Mouse (Mus musculus): ENCODE measurements around the gene Ostm1. TPM values are rescaled to one million over a fixed set of nuclear protein-coding genes. Genes with fewer than 3 reads are reported as not detected.

Gene Ostm1
- polyA plus RNA-seq, 1 experiment from 2014 or later, result 13.8 TPM

DNA sequence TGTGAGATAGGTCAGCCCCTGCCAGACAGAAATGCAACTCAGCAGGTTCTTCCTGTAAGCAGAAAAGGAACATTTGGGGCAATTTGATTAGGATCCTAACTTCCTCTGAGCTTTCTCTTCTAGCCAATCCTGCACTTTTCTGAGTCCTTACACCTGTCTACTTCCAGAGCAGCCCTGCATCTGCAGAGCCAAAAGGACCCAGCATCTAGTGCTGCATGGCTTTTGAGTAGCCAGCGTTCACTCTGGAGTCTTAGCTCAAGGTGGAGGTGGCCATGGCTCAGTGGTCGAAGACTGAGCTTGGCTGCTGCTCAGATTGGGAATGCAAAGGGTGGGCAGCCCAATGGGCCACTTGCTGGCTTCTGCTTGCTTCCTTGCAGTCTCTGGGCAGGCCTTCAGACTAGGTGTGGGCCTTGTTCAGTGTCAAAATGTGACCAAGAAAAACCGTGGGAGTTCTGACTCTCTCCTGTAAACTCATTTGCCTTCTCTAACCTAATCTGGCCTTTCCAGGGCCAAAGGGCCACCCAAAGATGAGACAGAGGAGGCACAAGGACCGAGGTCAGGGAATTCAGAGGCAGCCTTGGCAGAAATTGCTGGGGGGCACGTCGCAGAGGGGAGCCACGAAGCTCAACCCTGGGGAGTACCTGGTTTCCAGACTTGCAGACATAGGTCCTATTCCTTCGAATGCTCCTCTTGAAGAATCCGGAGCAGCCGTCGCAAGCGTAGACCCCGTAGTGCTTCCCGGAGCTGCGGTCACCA, 5.9 kb upstream of the Ostm1 start:
- H3K4me1 ChIP-seq, result peaks cover 18% of the 10 kb centered on the region
- peaks cover 99% of the 10 kb centered on the region for H3K27me3 ChIP-seq
- no peak for ATAC-seq (ENCODE audit: borderline replicate concordance, extremely low read depth, low FRiP score, low TSS enrichment)
- no peak overlapping the region for H3K27ac ChIP-seq
- no peak overlapping the region for H3K9ac ChIP-seq
- 3% methylated on average over 15 of the region's 15 CpGs for whole genome bisulfite sequencing
- H3K9me3 ChIP-seq, result no peaks in the 10 kb centered on the region
- no peak overlapping the region for H3K4me3 ChIP-seq
- no peak overlapping the region for H3K4me2 ChIP-seq
- H3K36me3 ChIP-seq, result no peaks in the 10 kb centered on the region

DNA sequence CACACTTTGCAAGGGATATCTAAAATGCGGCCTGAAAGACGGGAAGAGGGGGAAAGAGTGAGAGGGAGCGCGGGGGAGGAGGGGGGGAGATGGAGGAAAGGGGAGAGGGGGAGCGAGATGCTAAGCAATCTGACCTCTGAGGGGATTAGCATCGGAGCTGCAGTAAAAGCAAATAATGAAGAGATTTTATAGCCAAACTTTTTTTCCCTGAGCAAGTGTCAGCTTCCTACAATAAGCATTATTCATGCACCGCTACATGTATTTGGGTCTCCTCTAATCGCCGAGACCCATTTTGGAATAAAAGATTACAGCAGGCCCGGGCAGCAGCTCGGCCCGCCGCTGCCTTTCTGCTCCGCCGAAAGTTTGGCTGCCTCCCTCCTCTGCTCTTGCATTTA, 5.3 kb upstream of the Ostm1 start:
- Histone ChIP-seq H3K36me3 (no peaks in the 10 kb centered on the region), H3K9me3 (no peaks in the 10 kb centered on the region), H3K9ac (no peak overlapping the region), H3K27me3 (peaks cover 99% of the 10 kb centered on the region), H3K4me1 (peaks cover 22% of the 10 kb centered on the region), H3K4me3 (no peak overlapping the region), H3K27ac (no peak overlapping the region), H3K4me2 (no peak overlapping the region)
- no peak for ATAC-seq (ENCODE audit: borderline replicate concordance, extremely low read depth, low FRiP score, low TSS enrichment)
- WGBS, result 3% methylated on average over 15 of the region's 15 CpGs

DNA sequence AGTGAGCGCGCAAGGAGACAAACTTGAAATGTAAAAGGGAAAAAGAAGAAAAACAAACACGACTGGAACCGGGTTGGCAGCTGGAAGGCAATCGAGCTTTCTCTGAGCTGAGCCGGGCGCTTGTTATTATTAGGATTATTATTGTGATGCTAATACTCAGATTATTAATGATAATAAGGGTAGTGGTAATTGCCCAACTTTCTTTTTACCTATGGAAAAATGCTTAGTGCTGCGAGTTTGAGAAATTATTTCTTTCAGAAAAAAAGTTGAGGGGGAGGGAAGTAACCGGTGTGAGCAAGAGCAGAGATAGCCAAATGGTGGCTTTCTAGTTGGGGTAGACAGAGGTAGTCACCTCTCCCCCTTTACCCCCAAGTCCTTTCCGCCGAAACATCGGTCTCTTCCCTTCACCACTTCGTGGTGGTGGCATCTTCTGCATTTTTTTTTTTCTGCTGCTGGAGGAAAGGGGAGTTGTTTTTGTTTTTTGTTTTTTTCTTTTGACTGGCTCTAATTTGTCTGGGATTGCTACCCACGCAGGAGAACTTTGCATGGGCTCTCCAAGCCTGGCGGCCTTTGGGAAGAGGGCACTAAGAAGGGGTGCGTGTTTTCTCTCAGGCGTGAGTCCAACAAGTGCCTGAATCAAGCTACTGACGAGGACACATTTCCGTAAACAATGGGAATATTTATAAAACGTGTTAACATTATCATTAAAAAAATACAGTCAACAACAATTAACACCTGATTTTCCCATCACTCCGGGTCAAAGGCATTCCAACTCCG, 4.7 kb upstream of the Ostm1 start:
- H3K9ac ChIP-seq, result no peak overlapping the region
- H3K4me3 ChIP-seq, result peak overlapping the region; percentile 1; the same call in 1 of the 2 replicates
- H3K9me3 ChIP-seq, result no peaks in the 10 kb centered on the region
- under 1% methylated on average over 22 of the region's 22 CpGs for WGBS
- no peaks in the 10 kb centered on the region for H3K36me3 ChIP-seq
- H3K27me3 ChIP-seq, result peaks cover 99% of the 10 kb centered on the region
- H3K4me2 ChIP-seq, result no peak overlapping the region
- H3K27ac ChIP-seq, result no peak overlapping the region
- ATAC-seq (ENCODE audit: borderline replicate concordance, extremely low read depth, low FRiP score, low TSS enrichment), result no peak
- peaks cover 28% of the 10 kb centered on the region for H3K4me1 ChIP-seq

DNA sequence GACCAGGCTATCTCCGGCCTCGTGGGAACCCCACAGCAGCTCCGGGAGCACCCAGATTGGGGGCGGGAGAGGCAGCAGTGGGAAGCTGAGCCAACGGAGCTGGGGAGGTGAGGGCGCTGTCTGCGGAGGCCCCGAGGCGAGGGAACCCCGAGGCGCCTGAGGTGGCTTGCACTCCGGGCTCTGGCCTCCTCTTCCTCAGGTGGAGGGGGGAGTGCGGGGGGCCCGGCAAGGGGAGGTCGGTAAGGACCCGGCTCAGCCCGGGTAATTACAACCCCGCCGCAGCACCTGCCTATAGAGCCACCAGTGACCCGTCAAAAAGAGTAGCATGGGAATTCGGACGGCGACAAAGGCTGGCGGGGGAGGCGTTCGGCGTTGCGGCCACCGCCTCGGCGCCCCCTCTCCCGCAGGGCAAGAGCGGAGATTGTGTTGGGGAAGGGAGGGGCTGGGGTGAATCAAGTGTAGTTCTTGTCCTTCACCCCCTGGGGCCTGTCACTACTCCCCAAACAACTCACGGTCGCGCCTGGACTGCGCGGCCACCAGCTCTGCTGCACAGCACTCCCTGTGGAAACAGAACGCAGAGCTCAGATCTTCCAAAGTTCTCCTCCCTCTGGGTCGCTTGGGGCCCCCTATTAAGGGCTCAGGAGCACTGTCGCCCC, 4.0 kb upstream of the Ostm1 start:
- no peak for ATAC-seq (ENCODE audit: borderline replicate concordance, extremely low read depth, low FRiP score, low TSS enrichment)
- Histone ChIP-seq H3K27me3 (peaks cover 99% of the 10 kb centered on the region), H3K9ac (no peak overlapping the region), H3K4me1 (peaks cover 35% of the 10 kb centered on the region), H3K4me2 (peak overlapping the region; percentile 3; the same call in 1 of the 2 replicates), H3K4me3 (peak overlapping the region; percentile 1; the same call in 1 of the 2 replicates), H3K9me3 (no peaks in the 10 kb centered on the region), H3K27ac (no peak overlapping the region), H3K36me3 (no peaks in the 10 kb centered on the region)
- under 1% methylated on average over 39 of the region's 41 CpGs for whole genome bisulfite sequencing

DNA sequence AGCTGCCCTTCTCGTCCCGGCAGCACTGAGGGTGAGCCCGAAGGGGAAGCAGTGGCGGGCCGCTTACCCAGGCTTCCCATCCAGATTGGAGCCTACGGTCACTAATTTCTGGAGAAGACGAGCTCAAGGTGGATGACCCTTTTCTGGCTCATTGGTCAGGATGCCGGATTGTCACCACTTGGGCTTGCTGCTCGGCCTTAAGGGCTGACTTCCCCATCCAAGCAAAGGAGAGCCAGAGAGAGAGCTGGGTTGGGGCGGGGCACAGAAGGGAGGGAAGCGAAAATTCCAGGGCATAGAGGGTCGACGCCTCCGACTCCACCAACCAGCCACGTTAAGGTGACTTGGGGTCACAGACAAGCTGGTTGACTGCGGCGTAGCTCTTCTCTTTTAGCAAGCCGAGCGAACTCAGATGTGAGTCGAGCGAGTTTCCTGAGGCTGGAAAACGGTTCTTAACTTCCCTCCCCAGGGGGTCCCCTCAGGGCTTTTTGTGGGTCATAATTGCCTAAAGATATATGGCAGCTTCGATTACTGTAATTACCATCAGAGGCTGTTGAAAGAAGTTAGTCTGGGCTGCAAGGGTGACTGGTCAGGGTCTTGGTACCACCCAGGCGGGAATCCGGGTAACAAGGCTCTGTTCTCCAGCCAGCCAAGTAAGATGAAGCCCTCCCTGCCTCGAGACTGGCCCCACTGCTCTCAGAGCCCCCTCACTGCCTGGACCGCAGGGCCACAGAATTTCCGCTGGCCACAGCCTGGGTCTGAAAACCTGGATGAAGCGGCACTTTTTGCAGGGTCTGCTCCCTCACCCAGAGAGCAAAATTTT, 3.3 kb upstream of the Ostm1 start:
- peaks cover 36% of the 10 kb centered on the region for H3K4me1 ChIP-seq
- H3K27ac ChIP-seq, result no peak overlapping the region
- H3K27me3 ChIP-seq, result peaks cover 99% of the 10 kb centered on the region
- peak overlapping the region; percentile 3; the same call in 1 of the 2 replicates for H3K4me2 ChIP-seq
- H3K36me3 ChIP-seq, result no peaks in the 10 kb centered on the region
- H3K9me3 ChIP-seq, result no peaks in the 10 kb centered on the region
- no peak overlapping the region for H3K9ac ChIP-seq
- no peak for ATAC-seq (ENCODE audit: borderline replicate concordance, extremely low read depth, low FRiP score, low TSS enrichment)
- H3K4me3 ChIP-seq, result no peak overlapping the region
- under 1% methylated on average over 28 of the region's 29 CpGs for WGBS

DNA sequence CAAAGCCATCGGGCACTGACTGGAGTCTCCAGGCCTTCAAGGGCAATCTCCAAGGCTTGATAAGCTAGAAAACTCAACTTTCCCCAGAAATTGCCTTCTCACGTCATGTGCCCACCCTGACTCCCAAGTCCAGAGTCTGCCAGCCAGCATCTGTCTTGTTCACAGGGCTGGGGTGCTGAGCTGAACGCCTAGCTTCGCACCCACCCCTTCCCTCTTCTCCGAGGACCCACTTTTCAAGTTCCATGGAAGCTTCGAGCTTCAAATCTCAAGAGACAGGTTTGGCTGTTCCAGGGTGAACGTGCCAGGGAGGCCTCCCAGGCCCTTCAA, 2.7 kb upstream of the Ostm1 start:
- ATAC-seq (ENCODE audit: borderline replicate concordance, extremely low read depth, low FRiP score, low TSS enrichment), result no peak
- no peak overlapping the region for H3K4me3 ChIP-seq
- H3K4me2 ChIP-seq, result no peak overlapping the region
- H3K36me3 ChIP-seq, result no peaks in the 10 kb centered on the region
- no peak overlapping the region for H3K9ac ChIP-seq
- H3K9me3 ChIP-seq, result no peaks in the 10 kb centered on the region
- H3K27ac ChIP-seq, result no peak overlapping the region
- H3K27me3 ChIP-seq, result peaks cover 99% of the 10 kb centered on the region
- WGBS, result 6% methylated on average over 7 of the region's 7 CpGs
- H3K4me1 ChIP-seq, result peaks cover 36% of the 10 kb centered on the region

DNA sequence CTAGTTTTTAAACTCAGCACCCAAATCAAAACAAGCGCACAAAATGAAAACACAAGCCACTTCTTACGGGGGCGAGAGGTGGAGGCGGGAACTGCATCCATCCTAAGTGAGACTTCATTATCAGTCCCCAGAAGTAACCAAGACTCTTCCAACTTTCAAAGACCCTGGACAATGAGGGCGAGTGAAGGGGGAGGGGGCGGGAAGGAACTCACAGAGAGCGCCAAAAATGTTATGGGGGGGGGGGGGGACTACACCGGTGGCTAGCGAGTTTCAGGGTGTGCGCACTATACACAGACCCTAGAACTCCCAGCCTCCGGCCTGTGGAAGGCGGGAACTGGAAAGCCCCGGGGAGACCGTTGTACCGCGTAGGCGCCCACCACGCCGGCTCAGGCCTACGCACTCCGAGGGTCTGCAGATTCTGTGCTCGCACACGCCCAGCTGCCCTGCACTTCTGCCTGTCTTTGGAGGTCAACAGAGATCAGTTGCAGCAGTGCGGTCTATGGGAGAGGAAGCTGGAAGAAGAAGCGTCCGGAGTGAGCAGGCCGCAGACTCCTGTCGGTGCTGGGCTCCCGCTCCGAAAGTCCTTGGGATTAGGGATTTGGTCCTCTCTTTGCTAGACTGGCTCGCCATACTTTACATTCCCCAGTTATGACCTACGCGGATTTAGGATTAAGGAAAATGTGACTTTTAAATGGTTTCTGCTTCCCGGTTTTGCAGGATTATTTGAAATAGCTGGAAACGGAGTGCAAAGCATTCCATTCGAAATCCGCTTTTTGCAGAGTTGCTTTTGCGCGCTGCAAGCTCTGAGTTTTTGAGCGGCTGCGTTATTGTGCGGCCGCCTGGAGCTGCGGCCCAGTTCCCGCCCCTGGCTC, 1.7 kb upstream of the Ostm1 start:
- H3K4me2 ChIP-seq, result peak overlapping the region; percentile 4; the same call in 1 of the 2 replicates
- H3K4me3 ChIP-seq, result peak overlapping the region; percentile 18; the same call in 1 of the 2 replicates
- no peaks in the 10 kb centered on the region for H3K36me3 ChIP-seq
- no peak for ATAC-seq (ENCODE audit: borderline replicate concordance, extremely low read depth, low FRiP score, low TSS enrichment)
- WGBS, result 2% methylated on average over 45 of the region's 45 CpGs
- no peak overlapping the region for H3K27ac ChIP-seq
- H3K27me3 ChIP-seq, result peaks cover 99% of the 10 kb centered on the region
- H3K9me3 ChIP-seq, result no peaks in the 10 kb centered on the region
- H3K4me1 ChIP-seq, result peaks cover 36% of the 10 kb centered on the region
- no peak overlapping the region for H3K9ac ChIP-seq

DNA sequence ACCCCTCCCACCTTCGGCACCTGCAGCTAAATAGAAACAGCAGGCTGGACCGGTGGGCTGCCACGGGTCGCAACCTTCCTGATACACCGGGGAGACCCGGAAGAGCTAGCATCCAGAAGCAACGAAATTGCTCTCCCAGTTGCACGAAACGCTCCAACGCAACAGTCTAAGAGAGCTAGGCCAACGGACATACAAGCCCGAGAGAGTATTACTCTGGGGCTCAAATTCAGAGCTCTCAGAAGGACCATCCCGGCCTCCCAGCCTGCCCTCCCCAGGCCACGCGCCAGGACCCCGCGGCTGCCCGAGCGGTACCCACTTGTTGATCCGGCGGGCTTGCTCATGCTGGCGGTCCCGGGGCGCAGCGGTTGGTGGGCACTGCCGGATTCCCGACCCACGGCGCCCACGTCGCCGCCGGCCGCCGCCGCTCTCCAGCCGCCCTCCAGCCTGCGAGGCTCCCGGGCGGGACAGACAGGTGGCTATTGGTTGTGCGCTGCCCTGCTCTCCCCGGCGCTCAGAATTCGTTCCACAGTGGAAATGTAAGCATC, 984 bp upstream of the Ostm1 start:
- under 1% methylated on average over 44 of the region's 44 CpGs for WGBS
- Histone ChIP-seq H3K27ac (no peak overlapping the region), H3K36me3 (no peaks in the 10 kb centered on the region), H3K27me3 (peaks cover 98% of the 10 kb centered on the region), H3K9me3 (no peaks in the 10 kb centered on the region), H3K4me1 (peaks cover 36% of the 10 kb centered on the region), H3K4me3 (peak overlapping the region; percentile 18), H3K9ac (no peak overlapping the region), H3K4me2 (peak overlapping the region; percentile 42; the same call in 1 of the 2 replicates)
- ATAC-seq (ENCODE audit: borderline replicate concordance, extremely low read depth, low FRiP score, low TSS enrichment), result no peak

DNA sequence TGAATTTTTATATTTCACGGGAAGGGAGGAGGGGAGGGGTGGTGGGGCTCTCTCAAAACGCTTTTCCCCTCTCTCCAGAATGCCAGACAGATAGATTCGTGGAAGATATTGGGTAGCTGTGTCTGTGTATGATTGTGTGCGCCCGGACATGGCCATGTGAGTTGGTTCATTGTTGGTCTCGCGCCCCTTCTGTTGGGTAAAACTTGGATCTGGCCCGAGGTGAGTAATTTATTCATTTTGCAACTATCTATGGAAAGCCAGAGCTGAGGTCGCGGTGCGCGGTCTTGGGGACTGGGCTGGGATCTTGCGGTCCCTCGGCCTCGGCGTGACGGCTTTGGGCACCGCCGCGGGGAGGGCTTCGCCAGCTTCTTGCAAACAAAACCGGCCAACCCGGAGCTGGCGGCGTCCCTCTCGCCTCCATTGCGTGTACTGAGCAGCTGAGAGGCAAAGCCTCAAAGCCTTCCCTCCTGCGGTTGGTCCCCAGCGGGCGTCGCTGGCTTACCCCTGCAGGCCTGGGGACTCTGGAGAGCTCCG, 347 bp downstream of the Ostm1 start:
- Histone ChIP-seq H3K4me2 (peak overlapping the region; percentile 42), H3K4me3 (peak overlapping the region; percentile 18), H3K27ac (no peak overlapping the region), H3K9ac (no peak overlapping the region), H3K27me3 (peaks cover 97% of the 10 kb centered on the region), H3K36me3 (no peaks in the 10 kb centered on the region), H3K9me3 (no peaks in the 10 kb centered on the region), H3K4me1 (peaks cover 36% of the 10 kb centered on the region)
- ATAC-seq (ENCODE audit: borderline replicate concordance, extremely low read depth, low FRiP score, low TSS enrichment), result no peak
- WGBS, result under 1% methylated on average over 32 of the region's 32 CpGs

DNA sequence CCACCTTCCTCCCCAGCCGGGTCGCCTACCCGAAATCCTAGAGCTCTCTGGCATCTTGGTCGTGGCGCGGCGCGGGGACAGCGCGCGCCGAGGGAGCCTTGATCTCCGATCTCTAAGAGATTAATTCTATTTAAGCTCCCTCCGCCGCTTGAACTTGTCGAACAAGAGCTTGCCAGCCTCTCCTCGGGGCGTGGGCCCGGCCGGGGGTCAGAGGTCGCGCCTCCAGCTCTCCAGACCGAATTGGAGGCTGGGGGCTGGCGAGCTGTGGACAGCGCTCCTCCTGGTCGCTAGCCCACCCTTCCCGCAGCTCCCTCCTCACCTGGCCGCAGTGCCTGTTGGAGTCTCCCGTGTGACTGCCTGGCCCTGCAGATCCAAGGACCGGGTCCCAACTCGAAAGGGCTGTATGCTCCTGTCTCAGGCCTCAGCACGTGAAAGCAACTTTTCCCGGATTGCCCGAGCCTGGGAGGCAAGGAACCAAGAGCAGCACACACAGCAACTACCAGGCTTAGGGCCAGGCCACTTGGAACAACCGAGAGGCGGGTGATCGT, 888 bp downstream of the Ostm1 start:
- Histone ChIP-seq H3K9ac (no peak overlapping the region), H3K36me3 (no peaks in the 10 kb centered on the region), H3K9me3 (no peaks in the 10 kb centered on the region), H3K4me2 (peak overlapping the region; percentile 42), H3K4me1 (peaks cover 33% of the 10 kb centered on the region), H3K27me3 (peaks cover 97% of the 10 kb centered on the region), H3K4me3 (peak overlapping the region; percentile 18), H3K27ac (no peak overlapping the region)
- WGBS, result under 1% methylated on average over 37 of the region's 37 CpGs
- no peak for ATAC-seq (ENCODE audit: borderline replicate concordance, extremely low read depth, low FRiP score, low TSS enrichment)

All from lung, embryonic 15.5 days (tissue).